Mouse (Mus musculus) gastrocnemius, postnatal 14 days (tissue): ENCODE data around the gene Krt32. TPM values are rescaled to one million over a fixed set of nuclear protein-coding genes. Genes with fewer than 3 reads are reported as not detected.

ENCODE experiments used
- DNase-seq: peaks from one replicate; pipeline ENCODE4 v3.0.0; 2021; ENCODE audit warnings: mixed read lengths
- intact Hi-C: fragments of 180-260 bp; cut with DNase I; formaldehyde crosslinking; loops from one replicate; pipeline ENCODE4 v1.15.1; 2025; ENCODE audit warnings: low total_unique reads
- total RNA-seq, 2 experiments: library from RNA; stranded (reverse); gene quantifications; 2 replicates each; pipeline ENCODE4 v1.2.3; 2021

Krt32 gene
- total RNA-seq, 2 experiments from 2014 or later: not detected

DNA sequence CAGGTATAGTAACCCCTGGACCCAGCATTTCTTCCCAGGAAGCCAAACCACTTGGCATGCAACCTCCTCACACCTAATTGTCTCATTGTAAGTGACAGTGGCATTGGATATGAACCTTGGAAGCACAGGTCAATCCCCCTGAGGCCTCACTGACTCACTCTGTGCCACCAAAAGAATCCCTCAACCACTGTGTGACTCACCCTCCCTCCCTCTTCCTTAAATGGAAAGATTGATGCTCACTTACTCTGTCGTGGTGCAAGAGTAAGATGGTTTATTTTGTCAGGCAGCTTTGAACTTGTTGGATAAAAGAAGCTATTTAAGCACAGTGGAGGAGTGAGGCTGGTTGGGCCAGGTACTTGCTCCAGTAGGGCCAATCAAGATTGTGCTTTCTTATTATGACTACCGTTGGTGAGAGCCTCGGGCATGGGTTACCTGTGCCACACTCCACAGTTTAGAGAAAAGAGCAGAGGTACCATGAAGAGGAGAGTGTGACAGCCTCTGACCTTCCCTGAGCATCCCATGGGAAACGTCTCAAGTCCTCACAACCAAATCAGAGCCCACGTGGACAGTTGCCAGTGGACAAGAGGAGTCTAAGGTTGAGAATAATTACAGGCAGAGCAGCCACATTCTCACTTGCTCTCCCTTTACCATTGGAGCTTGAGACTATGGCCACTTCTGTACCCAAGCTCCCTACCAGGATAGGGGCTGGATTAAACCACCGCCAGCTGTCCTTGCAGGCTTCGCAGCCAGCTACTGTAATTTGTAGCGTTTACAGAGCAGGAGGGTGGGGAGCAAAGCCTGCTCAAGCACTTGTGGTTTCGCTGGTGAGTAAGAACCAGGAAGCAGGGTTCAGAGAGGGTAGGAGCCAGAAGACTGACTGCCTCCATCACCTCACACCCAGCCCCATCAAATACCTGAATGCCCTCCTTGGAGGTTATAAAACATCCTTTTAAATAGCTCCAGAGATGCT is 32.1 kb downstream of the Krt32 start:
- intact Hi-C loops: no loop called here
- no peak for DNase-seq

DNA sequence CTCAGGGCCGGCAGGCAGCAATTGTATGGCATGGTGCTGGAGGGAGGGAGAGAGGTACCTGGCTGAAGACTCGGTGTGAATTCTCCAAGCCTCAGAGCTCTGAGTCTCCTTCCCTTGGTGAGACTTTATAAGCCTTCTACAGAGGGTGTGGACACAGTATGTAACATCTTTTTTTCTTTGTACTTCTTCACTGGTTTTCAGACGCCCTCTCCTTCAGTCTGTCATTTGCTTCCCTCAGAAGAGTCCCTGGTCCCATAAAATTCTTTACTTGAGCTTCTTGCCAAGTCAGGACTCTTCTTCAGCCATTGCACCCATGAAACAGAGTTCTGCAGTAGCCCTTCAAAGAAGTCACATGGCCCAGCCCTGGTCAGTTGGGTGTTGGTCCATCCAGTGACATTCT is 37.6 kb downstream of the Krt32 start, which contains the start of gene Krt31:
Gene Krt31 (minus strand): TSS at position 101 of the 400 bp plus-strand sequence.
- intact Hi-C loops: no loop called here
- DNase-seq: no peak

DNA sequence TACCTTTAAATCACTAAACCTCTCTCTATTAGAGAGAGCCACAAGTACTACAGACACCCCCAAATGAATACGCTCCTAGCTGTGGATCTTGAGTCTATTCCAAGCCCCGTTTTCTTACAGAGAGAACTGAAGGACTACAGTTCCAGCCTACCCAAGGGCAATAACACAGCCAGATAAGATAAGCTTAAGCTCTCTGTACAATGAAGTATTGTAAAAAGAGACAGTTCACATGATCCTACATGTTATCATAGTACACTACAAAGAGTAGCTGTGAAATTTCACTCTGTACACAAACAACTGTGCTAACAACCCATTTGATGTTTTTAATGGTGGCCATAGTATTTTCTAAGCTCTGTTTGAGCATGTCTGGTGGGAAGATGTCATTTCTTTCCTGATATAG is 40.8 kb downstream of the Krt32 start:
- no peak for DNase-seq
- intact Hi-C loops: no loop called here

DNA sequence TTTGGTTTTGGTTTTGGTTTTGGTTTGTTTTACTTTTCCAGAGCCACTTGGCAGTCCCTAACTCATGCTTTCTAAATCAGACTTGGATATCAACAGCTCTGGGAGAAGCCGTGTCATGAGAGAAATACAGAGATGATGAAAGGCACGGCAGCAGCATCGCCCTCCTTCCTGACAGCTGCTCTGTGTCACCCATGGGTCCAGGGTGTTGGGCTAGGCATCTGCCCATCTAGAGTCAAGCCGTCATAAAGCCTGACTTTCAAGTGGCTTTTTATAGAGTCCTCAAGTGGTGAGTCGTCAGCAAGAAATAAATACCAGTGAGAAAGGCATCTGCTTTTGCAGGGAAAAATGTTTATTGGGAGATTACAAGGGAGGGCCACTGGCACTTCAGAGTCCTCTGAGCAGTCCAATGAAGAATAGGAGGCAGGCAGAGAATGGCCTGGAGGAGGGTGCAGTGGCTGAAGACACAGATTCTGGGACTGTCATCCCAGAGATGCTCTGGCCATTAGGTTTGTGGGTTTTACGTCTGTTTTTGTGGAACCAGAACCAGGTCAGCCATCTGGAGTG is 41.6 kb downstream of the Krt32 start:
- DNase-seq: no peak
- intact Hi-C loops: no loop called here

DNA sequence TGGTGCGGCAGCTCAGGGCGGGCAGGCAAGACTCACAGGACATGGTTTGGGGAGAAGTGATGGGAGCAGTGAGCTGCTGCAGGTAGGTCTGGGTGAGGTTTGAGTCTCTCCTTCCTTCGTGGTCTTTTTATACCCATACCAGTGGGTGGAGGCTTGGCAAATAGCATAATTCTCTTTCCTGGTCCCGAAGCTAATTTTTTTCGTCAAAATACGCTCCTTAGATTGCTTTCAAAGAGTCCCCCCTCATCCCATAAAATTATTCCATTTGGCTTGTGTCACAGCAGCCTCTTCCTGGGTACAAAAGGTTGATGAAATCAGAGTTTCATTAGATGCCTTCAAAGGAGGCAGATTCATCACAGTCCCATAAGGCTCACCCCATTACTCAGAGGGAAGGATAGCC is 46.6 kb downstream of the Krt32 start, which contains the start of gene Krt34:
Gene Krt34 (minus strand): TSS at position 101 of the 400 bp plus-strand sequence.
- no peak for DNase-seq
- intact Hi-C loops: no loop called here

Other genes starting within 250 kb of the Krt32 start
- not detected for gene Krtap4-16, start 236.6 kb downstream of the Krt32 start, total RNA-seq
- gene Gm11568, start 230.3 kb downstream of the Krt32 start, total RNA-seq: not detected
- not detected for gene Gm11559, start 223.8 kb downstream of the Krt32 start, total RNA-seq
- not detected for gene Krtap9-1, start 214.8 kb downstream of the Krt32 start, total RNA-seq
- gene Gm11567, start 209.0 kb downstream of the Krt32 start, total RNA-seq: not detected
- gene Krtap31-1, start 180.3 kb downstream of the Krt32 start, total RNA-seq: not detected
- not detected for gene Gm11565, start 173.5 kb downstream of the Krt32 start, total RNA-seq
- not detected for gene Krtap31-2, start 151.9 kb downstream of the Krt32 start, total RNA-seq
- not detected for gene Krtap9-5, start 139.8 kb downstream of the Krt32 start, total RNA-seq
- gene Krtap29-1, start 109.2 kb downstream of the Krt32 start, total RNA-seq: not detected
- not detected for gene Krtap16-1, start 101.6 kb downstream of the Krt32 start, total RNA-seq
- not detected for gene Krtap17-1, start 94.2 kb downstream of the Krt32 start, total RNA-seq
- gene Krt33a, start 72.0 kb downstream of the Krt32 start, total RNA-seq: under 1 TPM in 1 of 2 experiments, not detected in 1; 0.16 TPM
- gene Krt33b, start 58.4 kb downstream of the Krt32 start, total RNA-seq: under 1 TPM in 1 of 2 experiments, not detected in 1; 0.31 TPM
- not detected for gene Krt34, start 46.7 kb downstream of the Krt32 start, total RNA-seq
- gene Krt31, start 37.7 kb downstream of the Krt32 start, total RNA-seq: not detected
- gene Krt35, start 8.0 kb upstream of the Krt32 start, total RNA-seq: not detected
- not detected for gene Krt36, start 17.4 kb upstream of the Krt32 start, total RNA-seq
- gene Krt13, start 33.3 kb upstream of the Krt32 start, total RNA-seq: not detected
- gene Krt15, start 47.7 kb upstream of the Krt32 start, total RNA-seq: not detected
- under 1 TPM; 0.38 to 0.51 TPM for gene Krt19, start 60.4 kb upstream of the Krt32 start, total RNA-seq
- gene Krt9, start 105.0 kb upstream of the Krt32 start, total RNA-seq: not detected
- not detected for gene Krt14, start 119.3 kb upstream of the Krt32 start, total RNA-seq
- gene Krt16, start 160.7 kb upstream of the Krt32 start, total RNA-seq: not detected
- gene Krt17, start 172.8 kb upstream of the Krt32 start, total RNA-seq: not detected
- not detected for gene Krt42, start 181.6 kb upstream of the Krt32 start, total RNA-seq
- gene Eif1, start 231.7 kb upstream of the Krt32 start, total RNA-seq: 100 to 1,000 TPM; 781 to 791 TPM
- not detected for gene Gast, start 246.2 kb upstream of the Krt32 start, total RNA-seq